Mouse (Mus musculus): ENCODE data around the gene Ankef1. TPM values are rescaled to one million over a fixed set of nuclear protein-coding genes. Genes with fewer than 3 reads are reported as not detected.
A peak's percentile ranks its signal among the peaks of the same experiment; 100 is the strongest.

The Ankef1 gene
- polyA plus RNA-seq (2012; rRNA removed) (not detected in 2 replicates), polyA plus RNA-seq (2014; fragmentation: Nextera tagmentation; extraction: Ambion mirVana) (not detected in 2 replicates)

DNA sequence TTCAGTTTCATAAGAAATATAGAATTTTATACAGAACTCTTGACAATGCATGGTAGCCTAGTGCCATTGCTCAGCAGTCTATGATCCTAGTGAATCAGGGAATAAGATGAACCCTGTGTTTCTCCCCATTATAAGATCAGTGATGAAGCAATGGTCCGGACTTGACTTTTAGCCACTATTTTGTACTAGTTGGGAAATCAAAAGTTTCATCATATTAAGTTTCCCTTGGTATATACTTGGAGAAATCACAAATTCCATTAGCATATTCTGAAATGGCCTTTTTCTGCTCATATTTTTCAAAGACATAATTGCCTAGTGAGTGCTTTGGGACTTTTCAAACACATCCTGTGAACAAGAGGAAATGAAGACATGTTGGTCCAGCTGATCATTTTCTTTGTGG is at the start of gene Ankef1:
Ankef1 (plus strand) TSS at position 260 of the 400 bp plus-strand sequence.
- Histone ChIP-seq H3K4me3 (ENCODE audit: insufficient read depth in 1 of 2, low read depth in 2 of 2, low read length in 2 of 2) (no peak within 1 kb of the TSS), H3K9me3 (ENCODE audit: control insufficient read depth, low read length) (no peaks in the 10 kb centered on the region), H3K9ac (replicated peaks) (no peak within 1 kb of the TSS), H3K27ac (no peak within 1 kb of the TSS), H3K27me3 (ENCODE audit: control insufficient read depth, insufficient read depth, low read length) (no peaks in the 10 kb centered on the region), H3K4me1 (replicated peaks; ENCODE audit: control insufficient read depth in 2 of 2, insufficient read depth in 2 of 2, low read length in 1 of 2) (no peaks in the 10 kb centered on the region), H3K36me3 (replicated peaks; ENCODE audit: control insufficient read depth, insufficient read depth, low read depth) (no peaks in the 10 kb centered on the region), H3K4me2 (ENCODE audit: low read depth) (no peak within 1 kb of the TSS)
- DNase-seq (ENCODE audit: low read depth in 3 of 3, low spot score in 3 of 3): no peak
- WGBS (ENCODE audit: insufficient replicate concordance): 74% methylated on average over 1 of the region's 1 CpGs
- ATAC-seq (ENCODE audit: insufficient read depth): no peak
- TF ChIP-seq CTCF (IDR thresholded peaks at IDR 0.05; ENCODE audit: low read depth) (no peak), EP300 (IDR thresholded peaks at IDR 0.05; ENCODE audit: low read depth) (no peak)

DNA sequence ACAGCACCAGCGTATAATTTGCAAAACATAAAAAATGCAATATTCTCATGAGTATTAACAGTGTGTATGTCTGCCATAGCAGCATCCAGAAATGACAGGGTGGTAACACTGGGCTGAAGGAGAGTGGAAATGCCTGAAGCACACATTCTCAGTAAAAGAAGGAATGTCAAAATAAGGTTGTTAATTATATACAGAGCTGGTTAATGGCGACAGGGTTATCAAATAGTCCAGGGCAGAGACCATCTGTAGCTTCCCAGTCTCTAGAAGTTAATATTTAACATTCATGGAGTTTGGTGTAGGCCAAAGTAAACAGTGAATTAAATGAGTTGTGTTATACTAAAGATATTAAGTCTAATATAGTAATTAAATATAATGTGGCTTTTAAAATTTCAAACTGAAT is 45.2 kb upstream of the Ankef1 start:
- 51% methylated on average over 2 of the region's 2 CpGs for WGBS (ENCODE audit: insufficient replicate concordance)
- H3K4me1 ChIP-seq (replicated peaks; ENCODE audit: control insufficient read depth in 2 of 2, insufficient read depth in 2 of 2, low read length in 1 of 2): no peaks in the 10 kb centered on the region
- H3K36me3 ChIP-seq (replicated peaks; ENCODE audit: control insufficient read depth, insufficient read depth, low read depth): no peaks in the 10 kb centered on the region
- TF ChIP-seq EP300 (IDR thresholded peaks at IDR 0.05; ENCODE audit: low read depth) (no peak), CTCF (IDR thresholded peaks at IDR 0.05; ENCODE audit: low read depth) (no peak)
- H3K27ac ChIP-seq: no peak overlapping the region
- ATAC-seq (ENCODE audit: insufficient read depth): peak; percentile 41
- no peak overlapping the region for H3K4me3 ChIP-seq (ENCODE audit: insufficient read depth in 1 of 2, low read depth in 2 of 2, low read length in 2 of 2)
- no peak overlapping the region for H3K9ac ChIP-seq (replicated peaks)
- no peaks in the 10 kb centered on the region for H3K9me3 ChIP-seq (ENCODE audit: control insufficient read depth, low read length)
- H3K4me2 ChIP-seq (ENCODE audit: low read depth): peak overlapping the region; percentile 18; the same call in 1 of the 2 replicates
- no peaks in the 10 kb centered on the region for H3K27me3 ChIP-seq (ENCODE audit: control insufficient read depth, insufficient read depth, low read length)
- DNase-seq (ENCODE audit: low read depth in 3 of 3, low spot score in 3 of 3): no peak

DNA sequence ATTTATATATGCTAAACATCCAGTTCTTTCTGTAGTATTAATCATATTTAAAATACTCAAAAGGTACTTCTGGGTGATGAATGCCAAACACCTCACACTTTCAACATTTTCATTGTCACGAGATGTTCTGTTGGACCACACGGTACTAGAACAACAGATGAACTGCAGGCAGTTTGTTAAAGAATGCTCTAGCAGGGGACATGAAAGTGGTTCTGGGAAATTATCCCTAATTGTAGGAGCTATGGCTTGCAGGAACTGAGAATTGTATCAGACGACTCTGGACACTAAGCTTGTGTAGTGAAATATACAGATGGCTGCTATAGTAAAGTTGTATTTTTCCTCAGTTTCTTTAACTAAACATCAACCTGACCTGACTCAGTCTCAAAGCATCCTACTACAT is 44.8 kb upstream of the Ankef1 start:
- 57% methylated on average over 3 of the region's 3 CpGs for WGBS (ENCODE audit: insufficient replicate concordance)
- no peak overlapping the region for H3K4me2 ChIP-seq (ENCODE audit: low read depth)
- no peak for TF ChIP-seq EP300 (IDR thresholded peaks at IDR 0.05; ENCODE audit: low read depth)
- no peak for TF ChIP-seq CTCF (IDR thresholded peaks at IDR 0.05; ENCODE audit: low read depth)
- no peak overlapping the region for H3K27ac ChIP-seq
- no peaks in the 10 kb centered on the region for H3K27me3 ChIP-seq (ENCODE audit: control insufficient read depth, insufficient read depth, low read length)
- DNase-seq (ENCODE audit: low read depth in 3 of 3, low spot score in 3 of 3) (no peak), ATAC-seq (ENCODE audit: insufficient read depth) (no peak)
- no peaks in the 10 kb centered on the region for H3K4me1 ChIP-seq (replicated peaks; ENCODE audit: control insufficient read depth in 2 of 2, insufficient read depth in 2 of 2, low read length in 1 of 2)
- no peaks in the 10 kb centered on the region for H3K9me3 ChIP-seq (ENCODE audit: control insufficient read depth, low read length)
- no peak overlapping the region for H3K4me3 ChIP-seq (ENCODE audit: insufficient read depth in 1 of 2, low read depth in 2 of 2, low read length in 2 of 2)
- no peaks in the 10 kb centered on the region for H3K36me3 ChIP-seq (replicated peaks; ENCODE audit: control insufficient read depth, insufficient read depth, low read depth)
- no peak overlapping the region for H3K9ac ChIP-seq (replicated peaks)

DNA sequence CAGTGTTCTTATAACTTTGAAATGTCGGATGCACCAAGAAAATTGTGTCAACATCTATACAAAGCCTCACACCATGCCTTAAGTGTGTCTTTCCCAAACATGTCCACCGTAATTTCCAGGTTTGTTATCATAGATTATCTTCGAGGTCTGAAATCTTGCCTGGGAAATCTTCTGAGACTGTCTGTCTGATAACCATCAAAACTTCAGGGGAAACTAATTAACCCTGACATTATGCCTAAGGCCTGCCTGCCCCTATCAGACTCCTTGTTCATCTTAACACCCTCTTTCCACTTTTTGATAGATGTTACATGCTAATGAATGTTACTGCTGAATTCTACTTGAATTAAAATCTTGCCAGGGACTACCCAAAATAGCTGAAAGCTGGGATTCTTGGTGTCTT is 24.1 kb upstream of the Ankef1 start:
- Histone ChIP-seq H3K27me3 (ENCODE audit: control insufficient read depth, insufficient read depth, low read length) (no peaks in the 10 kb centered on the region), H3K4me2 (ENCODE audit: low read depth) (no peak overlapping the region), H3K4me1 (replicated peaks; ENCODE audit: control insufficient read depth in 2 of 2, insufficient read depth in 2 of 2, low read length in 1 of 2) (no peaks in the 10 kb centered on the region), H3K36me3 (replicated peaks; ENCODE audit: control insufficient read depth, insufficient read depth, low read depth) (no peaks in the 10 kb centered on the region), H3K9ac (replicated peaks) (no peak overlapping the region), H3K27ac (no peak overlapping the region), H3K4me3 (ENCODE audit: insufficient read depth in 1 of 2, low read depth in 2 of 2, low read length in 2 of 2) (no peak overlapping the region), H3K9me3 (ENCODE audit: control insufficient read depth, low read length) (no peaks in the 10 kb centered on the region)
- TF ChIP-seq CTCF (IDR thresholded peaks at IDR 0.05; ENCODE audit: low read depth): no peak
- TF ChIP-seq EP300 (IDR thresholded peaks at IDR 0.05; ENCODE audit: low read depth): no peak
- DNase-seq (ENCODE audit: low read depth in 3 of 3, low spot score in 3 of 3): no peak
- WGBS (ENCODE audit: insufficient replicate concordance): 57% methylated on average over 3 of the region's 3 CpGs
- no peak for ATAC-seq (ENCODE audit: insufficient read depth)

DNA sequence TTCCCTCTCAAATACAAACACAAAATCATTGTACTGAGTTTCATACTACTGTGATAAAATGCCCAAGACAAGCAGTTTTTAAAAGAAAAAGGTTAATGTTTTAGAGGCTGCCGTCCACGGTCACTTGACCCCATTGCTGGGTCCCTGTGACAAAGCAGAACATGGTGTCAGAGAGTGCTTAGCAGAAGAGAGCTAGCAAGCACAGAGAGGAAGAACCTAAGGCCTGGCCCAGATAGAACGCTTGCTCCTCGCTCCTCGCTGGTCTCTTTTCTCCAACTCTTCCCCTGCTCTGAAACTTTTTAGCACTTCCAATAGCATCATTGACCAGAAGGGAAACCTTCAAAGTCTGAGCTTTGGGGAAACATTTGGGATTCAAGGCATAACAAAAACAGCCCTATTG is 19.4 kb upstream of the Ankef1 start:
- ATAC-seq (ENCODE audit: insufficient read depth) (no peak), DNase-seq (ENCODE audit: low read depth in 3 of 3, low spot score in 3 of 3) (no peak)
- no peak overlapping the region for H3K4me3 ChIP-seq (ENCODE audit: insufficient read depth in 1 of 2, low read depth in 2 of 2, low read length in 2 of 2)
- H3K9ac ChIP-seq (replicated peaks): no peak overlapping the region
- no peaks in the 10 kb centered on the region for H3K9me3 ChIP-seq (ENCODE audit: control insufficient read depth, low read length)
- no peak overlapping the region for H3K4me2 ChIP-seq (ENCODE audit: low read depth)
- no peaks in the 10 kb centered on the region for H3K27me3 ChIP-seq (ENCODE audit: control insufficient read depth, insufficient read depth, low read length)
- H3K36me3 ChIP-seq (replicated peaks; ENCODE audit: control insufficient read depth, insufficient read depth, low read depth): no peaks in the 10 kb centered on the region
- H3K27ac ChIP-seq: no peak overlapping the region
- TF ChIP-seq EP300 (IDR thresholded peaks at IDR 0.05; ENCODE audit: low read depth) (no peak), CTCF (IDR thresholded peaks at IDR 0.05; ENCODE audit: low read depth) (no peak)
- 61% methylated on average over 5 of the region's 5 CpGs for WGBS (ENCODE audit: insufficient replicate concordance)
- no peaks in the 10 kb centered on the region for H3K4me1 ChIP-seq (replicated peaks; ENCODE audit: control insufficient read depth in 2 of 2, insufficient read depth in 2 of 2, low read length in 1 of 2)

Measured in liver, embryonic 14.5 days (tissue).